Mouse (Mus musculus): ENCODE data around the gene Agap1. TPM values are rescaled to one million over a fixed set of nuclear protein-coding genes. Genes with fewer than 3 reads are reported as not detected.
A peak's percentile ranks its signal among the peaks of the same experiment; 100 is the strongest.

The Agap1 gene
- polyA plus RNA-seq, 1 experiment from 2014 or later: 31.9 TPM

- no peak for ATAC-seq
- no peak overlapping the region for H3K4me3 ChIP-seq (ENCODE audit: low read length)
- H3K4me1 ChIP-seq (ENCODE audit: control insufficient read depth, insufficient read depth, low read depth, low read length): peaks cover 19% of the 10 kb centered on the region
- H3K27me3 ChIP-seq (replicated peaks; ENCODE audit: control insufficient read depth, insufficient read depth, low read length): peaks cover 45% of the 10 kb centered on the region
- H3K9ac ChIP-seq (ENCODE audit: low read depth, low read length): no peak overlapping the region
- no peak overlapping the region for H3K4me2 ChIP-seq (ENCODE audit: low read length)
- H3K9me3 ChIP-seq (ENCODE audit: control insufficient read depth, low read length): no peaks in the 10 kb centered on the region
- H3K27ac ChIP-seq (ENCODE audit: low read depth, low read length): no peak overlapping the region
- no peaks in the 10 kb centered on the region for H3K36me3 ChIP-seq (ENCODE audit: control insufficient read depth, insufficient read depth, low read length)
- 78% methylated on average over 6 of the region's 6 CpGs for WGBS
These were observed 464.6 kb downstream of the Agap1 start for GRCm38 (mm10) chr1:89919206-89919605.

- ATAC-seq: no peak
- Histone ChIP-seq H3K4me3 (ENCODE audit: low read length) (no peak overlapping the region), H3K27me3 (replicated peaks; ENCODE audit: control insufficient read depth, insufficient read depth, low read length) (peaks cover 63% of the 10 kb centered on the region), H3K4me1 (ENCODE audit: control insufficient read depth, insufficient read depth, low read depth, low read length) (peaks cover 21% of the 10 kb centered on the region), H3K9ac (ENCODE audit: low read depth, low read length) (no peak overlapping the region), H3K9me3 (ENCODE audit: control insufficient read depth, low read length) (no peaks in the 10 kb centered on the region), H3K36me3 (ENCODE audit: control insufficient read depth, insufficient read depth, low read length) (no peaks in the 10 kb centered on the region), H3K27ac (ENCODE audit: low read depth, low read length) (no peak overlapping the region), H3K4me2 (ENCODE audit: low read length) (peak overlapping the region; percentile 51; the same call in 1 of the 2 replicates)
- whole genome bisulfite sequencing: 5% methylated on average over 10 of the region's 10 CpGs
These were observed 467.2 kb downstream of the Agap1 start for GRCm38 (mm10) chr1:89921806-89922205.

GRCm38 (mm10) chr1:89922282-89922681 is 467.7 kb downstream of the Agap1 start:
- H3K27ac ChIP-seq (ENCODE audit: low read depth, low read length): no peak overlapping the region
- 6% methylated on average over 7 of the region's 7 CpGs for WGBS
- peaks cover 64% of the 10 kb centered on the region for H3K27me3 ChIP-seq (replicated peaks; ENCODE audit: control insufficient read depth, insufficient read depth, low read length)
- H3K36me3 ChIP-seq (ENCODE audit: control insufficient read depth, insufficient read depth, low read length): no peaks in the 10 kb centered on the region
- H3K4me2 ChIP-seq (ENCODE audit: low read length): peak overlapping the region; percentile 51
- no peak overlapping the region for H3K4me3 ChIP-seq (ENCODE audit: low read length)
- no peaks in the 10 kb centered on the region for H3K9me3 ChIP-seq (ENCODE audit: control insufficient read depth, low read length)
- peaks cover 21% of the 10 kb centered on the region for H3K4me1 ChIP-seq (ENCODE audit: control insufficient read depth, insufficient read depth, low read depth, low read length)
- no peak for ATAC-seq
- H3K9ac ChIP-seq (ENCODE audit: low read depth, low read length): no peak overlapping the region

- H3K4me1 ChIP-seq (ENCODE audit: control insufficient read depth, insufficient read depth, low read depth, low read length): peaks cover 21% of the 10 kb centered on the region
- H3K27me3 ChIP-seq (replicated peaks; ENCODE audit: control insufficient read depth, insufficient read depth, low read length): peaks cover 62% of the 10 kb centered on the region
- H3K36me3 ChIP-seq (ENCODE audit: control insufficient read depth, insufficient read depth, low read length): no peaks in the 10 kb centered on the region
- WGBS: 2% methylated on average over 36 of the region's 41 CpGs
- no peaks in the 10 kb centered on the region for H3K9me3 ChIP-seq (ENCODE audit: control insufficient read depth, low read length)
- no peak overlapping the region for H3K27ac ChIP-seq (ENCODE audit: low read depth, low read length)
- peak overlapping the region; percentile 16 for H3K4me3 ChIP-seq (ENCODE audit: low read length)
- ATAC-seq: 0 out of 2 replicates have a peak, but pooled peaks have one; percentile 24
- H3K9ac ChIP-seq (ENCODE audit: low read depth, low read length): no peak overlapping the region
- H3K4me2 ChIP-seq (ENCODE audit: low read length): peak overlapping the region; percentile 51
These were observed 468.5 kb downstream of the Agap1 start for GRCm38 (mm10) chr1:89922883-89923641.

GRCm38 (mm10) chr1:89923642-89924020 is 469.0 kb downstream of the Agap1 start:
- no peaks in the 10 kb centered on the region for H3K9me3 ChIP-seq (ENCODE audit: control insufficient read depth, low read length)
- H3K9ac ChIP-seq (ENCODE audit: low read depth, low read length): no peak overlapping the region
- peaks cover 64% of the 10 kb centered on the region for H3K27me3 ChIP-seq (replicated peaks; ENCODE audit: control insufficient read depth, insufficient read depth, low read length)
- H3K27ac ChIP-seq (ENCODE audit: low read depth, low read length): no peak overlapping the region
- H3K36me3 ChIP-seq (ENCODE audit: control insufficient read depth, insufficient read depth, low read length): no peaks in the 10 kb centered on the region
- peak overlapping the region; percentile 51 for H3K4me2 ChIP-seq (ENCODE audit: low read length)
- WGBS: 14% methylated on average over 14 of the region's 14 CpGs
- H3K4me3 ChIP-seq (ENCODE audit: low read length): no peak overlapping the region
- ATAC-seq: no peak
- H3K4me1 ChIP-seq (ENCODE audit: control insufficient read depth, insufficient read depth, low read depth, low read length): peaks cover 21% of the 10 kb centered on the region

- no peak for ATAC-seq
- peak overlapping the region; percentile 28; the same call in 1 of the 2 replicates for H3K4me2 ChIP-seq (ENCODE audit: low read length)
- H3K4me1 ChIP-seq (ENCODE audit: control insufficient read depth, insufficient read depth, low read depth, low read length): peaks cover 29% of the 10 kb centered on the region
- H3K4me3 ChIP-seq (ENCODE audit: low read length): no peak overlapping the region
- no peaks in the 10 kb centered on the region for H3K36me3 ChIP-seq (ENCODE audit: control insufficient read depth, insufficient read depth, low read length)
- no peak overlapping the region for H3K27ac ChIP-seq (ENCODE audit: low read depth, low read length)
- WGBS: 18% methylated on average over 12 of the region's 12 CpGs
- peaks cover 47% of the 10 kb centered on the region for H3K27me3 ChIP-seq (replicated peaks; ENCODE audit: control insufficient read depth, insufficient read depth, low read length)
- H3K9me3 ChIP-seq (ENCODE audit: control insufficient read depth, low read length): no peaks in the 10 kb centered on the region
- H3K9ac ChIP-seq (ENCODE audit: low read depth, low read length): no peak overlapping the region
These were observed 471.0 kb downstream of the Agap1 start for GRCm38 (mm10) chr1:89925501-89926190.

- H3K36me3 ChIP-seq (ENCODE audit: control insufficient read depth, insufficient read depth, low read length): no peaks in the 10 kb centered on the region
- H3K4me3 ChIP-seq (ENCODE audit: low read length): peak overlapping the region; percentile 15
- H3K4me1 ChIP-seq (ENCODE audit: control insufficient read depth, insufficient read depth, low read depth, low read length): peaks cover 38% of the 10 kb centered on the region
- ATAC-seq: no peak
- H3K9me3 ChIP-seq (ENCODE audit: control insufficient read depth, low read length): no peaks in the 10 kb centered on the region
- WGBS: 6% methylated on average over 9 of the region's 9 CpGs
- H3K27ac ChIP-seq (ENCODE audit: low read depth, low read length): no peak overlapping the region
- peak overlapping the region; percentile 46 for H3K4me2 ChIP-seq (ENCODE audit: low read length)
- peaks cover 43% of the 10 kb centered on the region for H3K27me3 ChIP-seq (replicated peaks; ENCODE audit: control insufficient read depth, insufficient read depth, low read length)
- no peak overlapping the region for H3K9ac ChIP-seq (ENCODE audit: low read depth, low read length)
These were observed 472.0 kb downstream of the Agap1 start for GRCm38 (mm10) chr1:89926583-89927060.

GRCm38 (mm10) chr1:89927061-89927661 is 472.6 kb downstream of the Agap1 start:
- Histone ChIP-seq H3K9me3 (ENCODE audit: control insufficient read depth, low read length) (no peaks in the 10 kb centered on the region), H3K9ac (ENCODE audit: low read depth, low read length) (no peak overlapping the region; the same call in 1 of the 2 replicates), H3K27ac (ENCODE audit: low read depth, low read length) (no peak overlapping the region), H3K36me3 (ENCODE audit: control insufficient read depth, insufficient read depth, low read length) (no peaks in the 10 kb centered on the region), H3K27me3 (replicated peaks; ENCODE audit: control insufficient read depth, insufficient read depth, low read length) (peaks cover 39% of the 10 kb centered on the region), H3K4me3 (ENCODE audit: low read length) (peak overlapping the region; percentile 15), H3K4me2 (ENCODE audit: low read length) (peak overlapping the region; percentile 46), H3K4me1 (ENCODE audit: control insufficient read depth, insufficient read depth, low read depth, low read length) (peaks cover 35% of the 10 kb centered on the region)
- WGBS: 5% methylated on average over 36 of the region's 36 CpGs
- no peak for ATAC-seq

GRCm38 (mm10) chr1:89928676-89929075 is 474.1 kb downstream of the Agap1 start:
- peak overlapping the region; percentile 50 for H3K4me3 ChIP-seq (ENCODE audit: low read length)
- peak overlapping the region; percentile 46 for H3K4me2 ChIP-seq (ENCODE audit: low read length)
- H3K9ac ChIP-seq (ENCODE audit: low read depth, low read length): peak overlapping the region; percentile 18; the same call in 1 of the 2 replicates
- H3K36me3 ChIP-seq (ENCODE audit: control insufficient read depth, insufficient read depth, low read length): no peaks in the 10 kb centered on the region
- 14% methylated on average over 25 of the region's 25 CpGs for WGBS
- no peak for ATAC-seq
- H3K4me1 ChIP-seq (ENCODE audit: control insufficient read depth, insufficient read depth, low read depth, low read length): peaks cover 21% of the 10 kb centered on the region
- peaks cover 34% of the 10 kb centered on the region for H3K27me3 ChIP-seq (replicated peaks; ENCODE audit: control insufficient read depth, insufficient read depth, low read length)
- H3K27ac ChIP-seq (ENCODE audit: low read depth, low read length): no peak overlapping the region
- no peaks in the 10 kb centered on the region for H3K9me3 ChIP-seq (ENCODE audit: control insufficient read depth, low read length)
